Mouse (Mus musculus) heart, embryonic 13.5 days (tissue): ENCODE data around the gene Gpr15. TPM values are rescaled to one million over a fixed set of nuclear protein-coding genes. Genes with fewer than 3 reads are reported as not detected.
A peak's percentile ranks its signal among the peaks of the same experiment; 100 is the strongest.

Source experiments
- ATAC-seq: fragments of 200-750 bp; cut with Nextera tagmentation; 2 replicates; pipeline ENCODE4 v1.8.0; 2017; ENCODE audit warnings: moderate TSS enrichment; ENCODE audit not compliant: insufficient number of reproducible peaks, low FRiP score, low TSS enrichment; ENCODE audit errors: extremely low read depth
- H3K27ac ChIP-seq: fragments of 300-500 bp; sonication (generic); replicated peaks from 2 replicates; pipeline ENCODE4 v1.5.1; 2015; ENCODE audit warnings: moderate library complexity, mild to moderate bottlenecking, inconsistent platforms
- H3K27me3 ChIP-seq: fragments of 300-500 bp; sonication (generic); replicated peaks from 2 replicates; pipeline ENCODE4 v1.6.1; 2015; ENCODE audit warnings: mild to moderate bottlenecking, inconsistent platforms
- H3K36me3 ChIP-seq: fragments of 300-500 bp; sonication (generic); 2 replicates; pipeline ENCODE4 v1.6.1; 2015; ENCODE audit warnings: mild to moderate bottlenecking, inconsistent platforms
- H3K4me1 ChIP-seq: fragments of 300-500 bp; sonication (generic); 2 replicates; pipeline ENCODE4 v1.6.1; 2015; ENCODE audit warnings: inconsistent platforms
- H3K4me2 ChIP-seq: fragments of 300-500 bp; sonication (generic); 2 replicates; pipeline ENCODE4 v1.6.1; 2015; ENCODE audit warnings: inconsistent platforms, mild to moderate bottlenecking, moderate library complexity
- H3K4me3 ChIP-seq: fragments of 300-500 bp; sonication (generic); 2 replicates; pipeline ENCODE4 v1.5.1; 2015; ENCODE audit warnings: moderate library complexity, mild to moderate bottlenecking, inconsistent platforms
- H3K9ac ChIP-seq: fragments of 300-500 bp; sonication (generic); 2 replicates; pipeline ENCODE4 v1.6.1; 2015; ENCODE audit warnings: inconsistent platforms, mild to moderate bottlenecking, moderate library complexity
- H3K9me3 ChIP-seq: fragments of 300-500 bp; sonication (generic); 2 replicates; pipeline ENCODE4 v1.6.1; 2016; ENCODE audit warnings: inconsistent platforms
- whole genome bisulfite sequencing: fragments of 180-500 bp; shearing (Covaris S2); methylation state at CpG from one replicate; pipeline ENCODE4 v1.1.7; 2015; ENCODE audit warnings: mixed read lengths; 5-methylcytosine and 5-hydroxymethylcytosine counted together
- polyA plus RNA-seq: library from polyadenylated mRNA; unstranded; fragments of >200 nt; fragmentation: Nextera tagmentation; extraction: Ambion mirVana; gene quantifications from 2 replicates; pipeline ENCODE4 v1.2.1, GENCODE M21; 2015

The Gpr15 gene
- polyA plus RNA-seq, 1 experiment from 2014 or later, result not detected

- Histone ChIP-seq H3K27me3 (no peaks in the 10 kb centered on the region), H3K4me1 (peaks cover 15% of the 10 kb centered on the region), H3K27ac (no peak overlapping the region), H3K9ac (no peak overlapping the region), H3K4me2 (no peak overlapping the region), H3K4me3 (no peak overlapping the region), H3K9me3 (no peaks in the 10 kb centered on the region), H3K36me3 (peaks cover 23% of the 10 kb centered on the region)
- no peak for ATAC-seq
- 70% methylated on average over 7 of the region's 7 CpGs for WGBS
These were observed 36.0 kb downstream of the Gpr15 start for GRCm38 (mm10) chr16:58682870-58683269.

GRCm38 (mm10) chr16:58682046-58682445 is 36.8 kb downstream of the Gpr15 start:
- Histone ChIP-seq H3K9ac (no peak overlapping the region), H3K36me3 (peaks cover 31% of the 10 kb centered on the region), H3K4me1 (peaks cover 15% of the 10 kb centered on the region), H3K27me3 (no peaks in the 10 kb centered on the region), H3K4me2 (no peak overlapping the region), H3K27ac (no peak overlapping the region), H3K9me3 (no peaks in the 10 kb centered on the region), H3K4me3 (no peak overlapping the region)
- 86% methylated on average over 6 of the region's 6 CpGs for WGBS
- ATAC-seq, result no peak

- Histone ChIP-seq H3K9ac (no peak overlapping the region), H3K27me3 (no peaks in the 10 kb centered on the region), H3K9me3 (no peaks in the 10 kb centered on the region), H3K36me3 (peaks cover 60% of the 10 kb centered on the region), H3K27ac (no peak overlapping the region), H3K4me2 (no peak overlapping the region), H3K4me1 (peaks cover 16% of the 10 kb centered on the region), H3K4me3 (no peak overlapping the region)
- no peak for ATAC-seq
- WGBS, result 54% methylated on average over 7 of the region's 7 CpGs
These were observed 40.2 kb downstream of the Gpr15 start for GRCm38 (mm10) chr16:58678660-58679059.

- Histone ChIP-seq H3K27me3 (no peaks in the 10 kb centered on the region), H3K4me1 (peaks cover 16% of the 10 kb centered on the region), H3K36me3 (peaks cover 70% of the 10 kb centered on the region), H3K4me3 (no peak overlapping the region), H3K4me2 (no peak overlapping the region), H3K27ac (no peak overlapping the region), H3K9me3 (no peaks in the 10 kb centered on the region), H3K9ac (no peak overlapping the region)
- WGBS, result 81% methylated on average over 5 of the region's 5 CpGs
- no peak for ATAC-seq
These were observed 41.4 kb downstream of the Gpr15 start for GRCm38 (mm10) chr16:58677491-58677890.

- Histone ChIP-seq H3K9ac (no peak overlapping the region), H3K27me3 (no peaks in the 10 kb centered on the region), H3K36me3 (peaks cover 73% of the 10 kb centered on the region), H3K4me3 (no peak overlapping the region), H3K27ac (no peak overlapping the region), H3K9me3 (no peaks in the 10 kb centered on the region), H3K4me2 (no peak overlapping the region; the same call in 1 of the 2 replicates), H3K4me1 (peaks cover 22% of the 10 kb centered on the region)
- no peak for ATAC-seq
- 31% methylated on average over 3 of the region's 3 CpGs for WGBS
These were observed 42.2 kb downstream of the Gpr15 start for GRCm38 (mm10) chr16:58676633-58677032.

GRCm38 (mm10) chr16:58676156-58676555 is 42.7 kb downstream of the Gpr15 start:
- H3K9ac ChIP-seq, result no peak overlapping the region
- no peaks in the 10 kb centered on the region for H3K9me3 ChIP-seq
- WGBS, result 67% methylated on average over 7 of the region's 7 CpGs
- ATAC-seq, result no peak
- peak overlapping the region; percentile 4; the same call in 1 of the 2 replicates for H3K4me2 ChIP-seq
- no peak overlapping the region for H3K4me3 ChIP-seq
- peaks cover 68% of the 10 kb centered on the region for H3K36me3 ChIP-seq
- H3K27me3 ChIP-seq, result no peaks in the 10 kb centered on the region
- H3K4me1 ChIP-seq, result peaks cover 27% of the 10 kb centered on the region
- H3K27ac ChIP-seq, result no peak overlapping the region

- no peak for ATAC-seq
- Histone ChIP-seq H3K4me1 (peaks cover 31% of the 10 kb centered on the region), H3K36me3 (peaks cover 60% of the 10 kb centered on the region), H3K9me3 (no peaks in the 10 kb centered on the region), H3K9ac (no peak overlapping the region), H3K4me3 (no peak overlapping the region), H3K27me3 (no peaks in the 10 kb centered on the region), H3K4me2 (no peak overlapping the region; the same call in 1 of the 2 replicates), H3K27ac (no peak overlapping the region)
- 87% methylated on average over 13 of the region's 13 CpGs for WGBS
These were observed 43.6 kb downstream of the Gpr15 start for GRCm38 (mm10) chr16:58675256-58675655.

- H3K4me1 ChIP-seq, result peaks cover 38% of the 10 kb centered on the region
- no peak for ATAC-seq
- 90% methylated on average over 15 of the region's 15 CpGs for WGBS
- H3K4me2 ChIP-seq, result peak overlapping the region; percentile 91; the same call in 1 of the 2 replicates
- peaks cover 60% of the 10 kb centered on the region for H3K36me3 ChIP-seq
- H3K9ac ChIP-seq, result no peak overlapping the region
- no peaks in the 10 kb centered on the region for H3K9me3 ChIP-seq
- no peaks in the 10 kb centered on the region for H3K27me3 ChIP-seq
- H3K27ac ChIP-seq, result no peak overlapping the region
- H3K4me3 ChIP-seq, result no peak overlapping the region
These were observed 45.0 kb downstream of the Gpr15 start for GRCm38 (mm10) chr16:58673811-58674410.

- WGBS, result 77% methylated on average over 13 of the region's 13 CpGs
- Histone ChIP-seq H3K4me3 (peak overlapping the region; percentile 97), H3K36me3 (peaks cover 47% of the 10 kb centered on the region), H3K27ac (no peak overlapping the region), H3K4me2 (peak overlapping the region; percentile 91), H3K9me3 (no peaks in the 10 kb centered on the region), H3K9ac (no peak overlapping the region), H3K27me3 (no peaks in the 10 kb centered on the region), H3K4me1 (peaks cover 40% of the 10 kb centered on the region)
- ATAC-seq, result no peak
These were observed 46.5 kb downstream of the Gpr15 start for GRCm38 (mm10) chr16:58672396-58672795.

- Histone ChIP-seq H3K4me3 (peak overlapping the region; percentile 97), H3K27ac (peak overlapping the region; percentile 91; the same call in 1 of the 2 replicates), H3K27me3 (no peaks in the 10 kb centered on the region), H3K36me3 (peaks cover 40% of the 10 kb centered on the region), H3K4me1 (peaks cover 35% of the 10 kb centered on the region), H3K9ac (peak overlapping the region; percentile 94), H3K4me2 (peak overlapping the region; percentile 91), H3K9me3 (no peaks in the 10 kb centered on the region)
- 61% methylated on average over 8 of the region's 8 CpGs for WGBS
- no peak for ATAC-seq
These were observed 47.5 kb downstream of the Gpr15 start for GRCm38 (mm10) chr16:58671212-58671985.

- peaks cover 33% of the 10 kb centered on the region for H3K36me3 ChIP-seq
- H3K4me3 ChIP-seq, result peak overlapping the region; percentile 97
- peak overlapping the region; percentile 91 for H3K27ac ChIP-seq
- peak overlapping the region; percentile 94 for H3K9ac ChIP-seq
- ATAC-seq, result no peak; the same call in 1 of the 2 replicates
- peak overlapping the region; percentile 91 for H3K4me2 ChIP-seq
- H3K27me3 ChIP-seq, result no peaks in the 10 kb centered on the region
- peaks cover 30% of the 10 kb centered on the region for H3K4me1 ChIP-seq
- WGBS, result under 1% methylated on average over 25 of the region's 25 CpGs
- H3K9me3 ChIP-seq, result no peaks in the 10 kb centered on the region
These were observed 48.2 kb downstream of the Gpr15 start for GRCm38 (mm10) chr16:58670643-58671042.
